Mouse (Mus musculus) embryonic facial prominence, embryonic 10.5 days (tissue): ENCODE data around the gene P4ha2. TPM values are rescaled to one million over a fixed set of nuclear protein-coding genes. Genes with fewer than 3 reads are reported as not detected.

ENCODE experiments used
- DNase-seq: peaks from one replicate; pipeline ENCODE4 v3.0.0-alpha.2; 2017; ENCODE audit warnings: low spot score
- H3K27ac ChIP-seq: fragments of 300-500 bp; sonication (generic); replicated peaks from 2 replicates; pipeline ENCODE4 v1.5.1; 2016; ENCODE audit warnings: mild to moderate bottlenecking
- H3K27me3 ChIP-seq: fragments of 300-500 bp; sonication (generic); replicated peaks from 2 replicates; pipeline ENCODE4 v1.6.1; 2016; ENCODE audit warnings: low read depth, mild to moderate bottlenecking; ENCODE audit not compliant: poor library complexity, severe bottlenecking
- H3K36me3 ChIP-seq: fragments of 300-500 bp; sonication (generic); replicated peaks from 2 replicates; pipeline ENCODE4 v1.6.1; 2016; ENCODE audit warnings: mild to moderate bottlenecking, moderate library complexity
- H3K4me1 ChIP-seq: fragments of 300-500 bp; sonication (generic); 2 replicates; pipeline ENCODE4 v1.6.1; 2016
- H3K4me3 ChIP-seq: fragments of 300-500 bp; sonication (generic); 2 replicates; pipeline ENCODE4 v1.5.1; 2016; ENCODE audit warnings: mild to moderate bottlenecking, moderate library complexity
- H3K9me3 ChIP-seq: fragments of 300-500 bp; sonication (generic); 2 replicates; pipeline ENCODE4 v1.6.1; 2016; ENCODE audit warnings: mild to moderate bottlenecking
- WGBS: fragments of 180-500 bp; shearing (Covaris S2); methylation state at CpG from one replicate; pipeline ENCODE4 v1.1.7; 2016; 5-methylcytosine and 5-hydroxymethylcytosine counted together
- polyA plus RNA-seq: library from polyadenylated mRNA; unstranded; fragments of >200 nt; fragmentation: Nextera tagmentation; extraction: Ambion mirVana; gene quantifications from 2 replicates; pipeline ENCODE4 v1.2.1, GENCODE M21; 2016

P4ha2 gene
- polyA plus RNA-seq, 1 experiment from 2014 or later: 36.8 TPM

DNA sequence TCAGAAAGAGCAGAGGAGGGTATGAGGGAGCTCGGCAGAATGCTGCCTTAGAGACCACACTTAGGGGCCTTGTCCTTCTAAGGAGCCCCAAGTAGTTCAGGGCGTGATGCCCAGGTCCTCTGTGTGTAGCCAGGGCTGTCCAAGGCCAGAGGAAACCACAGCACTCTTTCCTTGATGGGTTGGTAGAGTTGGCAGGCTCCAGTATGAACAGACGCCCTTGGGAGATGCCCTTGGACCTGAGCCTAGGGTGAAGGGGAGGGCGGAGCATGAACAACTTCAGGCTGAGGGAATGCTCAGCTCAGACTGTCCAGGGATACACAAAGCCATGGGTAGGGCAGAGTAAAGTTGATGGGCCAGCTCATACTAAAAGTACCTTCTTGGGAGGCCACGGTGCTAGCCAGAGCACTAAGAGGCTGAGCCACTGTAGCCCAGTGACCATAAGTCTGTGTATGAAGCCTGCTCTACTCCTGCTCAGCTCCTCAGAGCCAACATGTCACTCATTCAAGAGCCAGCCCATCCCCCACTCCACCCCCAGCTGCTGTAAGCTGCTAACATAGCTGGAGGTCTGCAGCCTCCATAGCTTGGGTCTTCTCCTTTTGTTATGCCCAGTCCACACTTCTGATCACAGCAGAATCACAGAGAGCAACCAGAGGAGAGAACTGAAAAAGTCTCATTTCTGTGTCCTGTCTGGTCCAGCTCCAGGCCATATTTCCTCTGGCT, 28.0 kb upstream of the P4ha2 start:
- peaks cover 45% of the 10 kb centered on the region for H3K4me1 ChIP-seq
- H3K4me3 ChIP-seq: no peak overlapping the region
- H3K27me3 ChIP-seq: peaks cover 29% of the 10 kb centered on the region
- no peak for DNase-seq
- H3K36me3 ChIP-seq: no peaks in the 10 kb centered on the region
- H3K9me3 ChIP-seq: no peaks in the 10 kb centered on the region
- no peak overlapping the region for H3K27ac ChIP-seq
- WGBS: 90% methylated on average over 5 of the region's 5 CpGs

DNA sequence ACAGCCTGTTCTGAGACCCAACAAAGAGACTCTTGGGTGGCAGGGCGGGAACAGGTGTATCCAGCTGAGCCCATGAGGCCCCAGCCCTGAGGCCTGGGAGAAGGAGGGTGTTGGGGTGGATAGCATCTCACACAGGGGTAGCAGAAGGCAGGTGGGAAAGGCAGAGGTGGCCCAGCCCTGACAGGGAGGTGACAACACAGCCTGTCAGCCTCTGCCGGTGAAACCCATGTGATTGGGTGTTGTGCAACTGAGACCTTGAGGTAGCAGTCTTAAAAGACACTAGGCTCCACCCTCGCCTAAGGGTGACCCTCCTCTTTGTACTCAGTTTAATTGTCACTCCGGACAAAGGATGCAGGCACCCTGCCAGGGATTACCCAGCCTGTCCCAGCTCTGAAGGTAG, 26.6 kb upstream of the P4ha2 start:
- 42% methylated on average over 4 of the region's 4 CpGs for whole genome bisulfite sequencing
- no peak overlapping the region for H3K27ac ChIP-seq
- peaks cover 31% of the 10 kb centered on the region for H3K4me1 ChIP-seq
- H3K27me3 ChIP-seq: peaks cover 21% of the 10 kb centered on the region
- no peak for DNase-seq
- H3K36me3 ChIP-seq: no peaks in the 10 kb centered on the region
- H3K4me3 ChIP-seq: no peak overlapping the region
- H3K9me3 ChIP-seq: no peaks in the 10 kb centered on the region

DNA sequence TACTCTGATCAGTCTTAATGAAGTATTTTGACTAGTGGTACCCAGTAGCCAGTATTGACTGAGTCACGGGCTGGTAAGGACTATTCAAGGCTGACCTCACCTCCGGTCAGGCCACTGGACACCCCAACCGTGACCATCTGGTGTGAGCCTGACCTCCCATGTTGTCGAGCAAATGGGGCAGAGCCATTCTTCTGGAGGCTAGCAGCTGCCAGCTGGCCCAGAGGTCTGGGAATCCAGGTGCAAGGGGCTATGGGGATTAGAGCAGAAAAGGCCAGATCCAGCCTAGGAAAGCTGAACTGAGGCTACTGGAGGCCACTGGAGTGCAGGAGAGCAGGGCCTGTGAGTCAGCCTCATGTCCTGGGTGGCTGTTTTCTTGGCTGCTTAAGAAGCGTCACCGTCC, 24.5 kb upstream of the P4ha2 start:
- no peak for DNase-seq
- WGBS: 77% methylated on average over 6 of the region's 6 CpGs
- no peaks in the 10 kb centered on the region for H3K9me3 ChIP-seq
- H3K4me1 ChIP-seq: peaks cover 17% of the 10 kb centered on the region; the same call in 1 of the 2 replicates
- no peaks in the 10 kb centered on the region for H3K36me3 ChIP-seq
- peaks cover 9% of the 10 kb centered on the region; the same call in 1 of the 2 replicates for H3K27me3 ChIP-seq
- H3K27ac ChIP-seq: no peak overlapping the region
- H3K4me3 ChIP-seq: no peak overlapping the region

DNA sequence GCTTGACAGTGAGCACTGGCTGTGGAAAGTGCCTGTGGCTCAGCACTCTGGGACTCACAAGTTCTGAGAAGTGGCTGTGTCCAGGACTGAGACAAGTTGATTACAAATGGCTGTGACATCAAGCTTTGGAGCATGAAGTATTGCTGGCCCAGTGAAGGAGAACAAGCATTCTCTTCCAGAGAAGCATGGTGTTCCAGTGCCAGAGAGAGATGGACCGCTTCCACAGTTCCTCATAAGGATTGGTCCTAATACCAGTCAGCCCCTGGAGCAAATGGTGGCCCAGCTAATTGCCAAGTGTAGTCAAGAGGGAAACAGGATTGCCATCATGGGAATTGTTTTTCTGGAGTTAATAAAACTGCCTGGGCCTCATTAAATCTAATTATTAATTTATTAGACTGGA, 23.8 kb upstream of the P4ha2 start:
- 90% methylated on average over 1 of the region's 1 CpGs for WGBS
- Histone ChIP-seq H3K36me3 (no peaks in the 10 kb centered on the region), H3K27ac (no peak overlapping the region)

DNA sequence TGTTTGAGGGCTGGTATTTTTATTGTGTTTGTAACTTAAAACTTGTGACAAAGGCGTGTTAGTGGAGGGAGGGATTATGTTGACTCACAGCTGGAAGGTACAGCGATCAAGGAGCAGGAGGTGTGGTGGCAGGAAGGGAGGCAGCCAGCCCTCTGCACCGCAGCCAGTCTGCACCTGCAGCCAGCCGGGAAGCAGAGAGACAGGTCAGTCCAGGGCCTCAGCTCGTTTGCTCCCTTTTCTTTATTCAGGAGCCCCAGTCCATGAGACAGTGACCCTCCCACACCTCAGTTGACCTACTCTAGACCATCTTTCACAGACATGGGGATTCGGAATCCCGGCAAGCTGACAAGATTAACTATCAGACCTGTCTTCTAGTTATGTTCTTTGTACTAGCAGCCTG, 19.5 kb upstream of the P4ha2 start:
- Histone ChIP-seq H3K4me1 (0 out of 2 replicates have a peak, but pooled peaks cover under 1% of the 10 kb centered on the region), H3K36me3 (no peaks in the 10 kb centered on the region), H3K27ac (no peak overlapping the region), H3K27me3 (no peaks in the 10 kb centered on the region), H3K4me3 (no peak overlapping the region), H3K9me3 (no peaks in the 10 kb centered on the region)
- no peak for DNase-seq
- 39% methylated on average over 7 of the region's 7 CpGs for WGBS

More for the DNA sequence above, 23.8 kb upstream of the P4ha2 start:
- no peak overlapping the region for H3K4me3 ChIP-seq
- 0 out of 2 replicates have a peak, but pooled peaks cover 4% of the 10 kb centered on the region for H3K27me3 ChIP-seq
- no peak for DNase-seq
- no peaks in the 10 kb centered on the region for H3K9me3 ChIP-seq
- peaks cover 17% of the 10 kb centered on the region; the same call in 1 of the 2 replicates for H3K4me1 ChIP-seq

DNA sequence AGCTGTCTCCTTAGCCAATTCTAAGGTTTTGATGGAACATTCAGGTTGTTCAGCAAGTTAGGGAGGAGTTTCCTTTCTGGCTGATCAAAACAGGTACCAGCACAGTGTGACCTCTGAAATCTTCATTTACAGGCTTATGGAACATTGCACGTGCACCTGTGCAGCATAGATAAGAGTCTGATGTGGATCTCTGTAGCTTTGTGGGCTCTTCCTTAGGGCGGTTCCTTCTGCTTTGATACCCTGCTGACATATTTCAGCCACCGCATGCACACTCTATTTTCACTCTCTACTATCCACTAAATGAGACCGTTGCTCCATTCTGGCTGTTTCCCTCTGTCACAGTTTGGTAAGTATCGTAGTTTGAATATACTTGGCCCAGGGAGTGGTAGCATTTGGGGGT, 17.2 kb upstream of the P4ha2 start:
- H3K27me3 ChIP-seq: no peaks in the 10 kb centered on the region
- no peaks in the 10 kb centered on the region for H3K4me1 ChIP-seq
- no peak for DNase-seq
- no peaks in the 10 kb centered on the region for H3K36me3 ChIP-seq
- H3K27ac ChIP-seq: no peak overlapping the region
- no peaks in the 10 kb centered on the region for H3K9me3 ChIP-seq
- WGBS: 95% methylated on average over 5 of the region's 5 CpGs
- H3K4me3 ChIP-seq: no peak overlapping the region

DNA sequence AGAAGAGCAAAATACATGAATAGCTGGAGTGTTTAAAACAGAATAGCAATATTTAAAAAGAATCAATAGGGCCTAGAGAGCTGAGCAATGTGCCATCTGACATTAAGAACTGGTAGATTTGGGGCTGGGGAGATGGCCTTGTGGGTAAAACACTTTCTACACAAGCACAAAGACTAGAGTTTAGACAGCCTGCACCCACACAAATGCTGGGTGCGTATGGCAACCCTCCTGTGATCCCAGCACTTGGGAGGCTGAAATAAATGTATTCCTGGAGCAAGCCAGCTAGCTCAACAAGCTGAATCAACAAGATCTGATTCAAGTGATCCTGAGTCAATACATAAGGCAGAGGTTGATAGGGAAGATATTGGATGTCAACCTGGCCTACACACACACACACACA, 14.9 kb upstream of the P4ha2 start:
- H3K27ac ChIP-seq: no peak overlapping the region
- 96% methylated on average over 1 of the region's 1 CpGs for WGBS
- no peak overlapping the region for H3K4me3 ChIP-seq
- DNase-seq: no peak
- no peaks in the 10 kb centered on the region for H3K36me3 ChIP-seq
- H3K9me3 ChIP-seq: no peaks in the 10 kb centered on the region
- no peaks in the 10 kb centered on the region for H3K4me1 ChIP-seq
- no peaks in the 10 kb centered on the region for H3K27me3 ChIP-seq

DNA sequence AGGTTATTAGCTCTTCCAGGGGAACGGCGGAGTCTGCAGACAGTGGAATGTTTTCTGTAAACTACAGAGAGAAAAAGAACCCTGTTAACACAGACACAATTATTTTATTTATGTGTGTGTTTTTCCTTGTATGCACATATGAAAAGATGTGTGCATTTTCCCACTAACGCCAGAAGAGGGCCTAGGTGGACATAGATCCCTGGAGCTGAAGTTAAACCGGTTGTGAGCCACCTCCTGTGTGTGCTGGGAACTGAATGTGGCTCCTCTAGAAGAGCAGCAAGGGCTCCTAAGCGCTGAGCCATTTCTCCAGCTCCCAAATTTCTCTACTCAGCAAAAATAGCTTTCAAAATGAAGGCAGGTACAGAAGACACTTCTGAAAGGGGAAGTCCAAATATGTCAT, 14.1 kb upstream of the P4ha2 start:
- Histone ChIP-seq H3K4me1 (no peaks in the 10 kb centered on the region), H3K9me3 (no peaks in the 10 kb centered on the region), H3K27me3 (no peaks in the 10 kb centered on the region), H3K27ac (no peak overlapping the region), H3K4me3 (no peak overlapping the region), H3K36me3 (no peaks in the 10 kb centered on the region)
- 62% methylated on average over 5 of the region's 5 CpGs for WGBS
- DNase-seq: no peak

DNA sequence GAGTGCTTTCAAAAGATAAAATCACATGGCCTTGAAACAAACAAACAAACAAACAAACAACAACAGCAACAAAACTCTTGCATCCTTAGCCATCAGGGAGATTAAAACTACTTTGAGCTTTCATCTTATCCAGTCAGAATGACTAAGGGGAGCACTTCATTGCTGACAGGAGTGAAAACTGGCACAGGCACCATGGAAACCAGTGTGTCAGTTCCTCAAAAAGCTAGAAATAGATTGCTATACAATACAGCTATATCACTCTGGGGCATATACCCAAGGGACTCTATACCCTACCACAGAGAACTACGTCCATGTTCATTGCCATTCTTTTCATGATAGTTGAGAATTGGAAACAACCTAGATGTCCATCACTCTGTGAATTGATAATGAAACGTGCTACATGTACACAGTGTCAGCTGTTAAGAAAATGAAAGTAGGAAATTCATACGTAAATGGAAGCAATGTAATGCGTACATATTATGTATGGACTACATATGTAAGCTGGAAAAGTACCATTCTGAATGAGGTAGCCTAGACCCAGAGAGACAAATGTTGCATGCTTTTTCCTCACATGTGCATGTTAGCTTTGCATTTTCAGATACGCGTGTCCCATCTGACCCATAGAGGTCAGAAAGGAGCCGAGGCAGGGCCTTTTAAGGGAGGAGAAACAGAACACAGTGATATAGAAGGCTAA, 11.5 kb upstream of the P4ha2 start:
- Histone ChIP-seq H3K27ac (no peak overlapping the region), H3K27me3 (no peaks in the 10 kb centered on the region), H3K36me3 (no peaks in the 10 kb centered on the region), H3K4me3 (no peak overlapping the region), H3K9me3 (no peaks in the 10 kb centered on the region), H3K4me1 (peaks cover 15% of the 10 kb centered on the region)
- WGBS: 86% methylated on average over 7 of the region's 7 CpGs
- no peak for DNase-seq

DNA sequence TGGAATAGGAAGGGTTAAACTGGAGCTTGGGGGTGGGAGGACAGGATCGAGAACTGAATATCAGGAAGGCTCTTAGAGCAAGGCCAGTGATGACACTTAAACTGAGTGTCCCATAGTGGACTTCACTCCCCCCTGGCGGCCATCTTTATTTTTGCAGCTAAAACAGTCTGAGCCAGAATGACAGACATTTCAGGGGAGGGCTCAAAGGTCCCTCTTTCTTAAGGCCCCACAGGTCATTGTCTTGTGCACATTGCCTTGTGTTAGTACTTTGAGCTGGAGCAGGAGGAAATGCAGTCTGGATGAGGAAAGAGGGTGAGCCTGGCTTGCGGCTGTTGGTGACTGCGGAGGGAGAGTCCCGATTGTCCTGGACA, 11.0 kb upstream of the P4ha2 start:
- no peak overlapping the region for H3K4me3 ChIP-seq
- no peaks in the 10 kb centered on the region for H3K36me3 ChIP-seq
- H3K27ac ChIP-seq: 0 out of 2 replicates have a peak overlapping the region, but pooled peaks have one; percentile 61
- peaks cover 15% of the 10 kb centered on the region for H3K4me1 ChIP-seq
- DNase-seq: peak; percentile 76
- 52% methylated on average over 5 of the region's 5 CpGs for WGBS
- H3K27me3 ChIP-seq: no peaks in the 10 kb centered on the region
- no peaks in the 10 kb centered on the region for H3K9me3 ChIP-seq

DNA sequence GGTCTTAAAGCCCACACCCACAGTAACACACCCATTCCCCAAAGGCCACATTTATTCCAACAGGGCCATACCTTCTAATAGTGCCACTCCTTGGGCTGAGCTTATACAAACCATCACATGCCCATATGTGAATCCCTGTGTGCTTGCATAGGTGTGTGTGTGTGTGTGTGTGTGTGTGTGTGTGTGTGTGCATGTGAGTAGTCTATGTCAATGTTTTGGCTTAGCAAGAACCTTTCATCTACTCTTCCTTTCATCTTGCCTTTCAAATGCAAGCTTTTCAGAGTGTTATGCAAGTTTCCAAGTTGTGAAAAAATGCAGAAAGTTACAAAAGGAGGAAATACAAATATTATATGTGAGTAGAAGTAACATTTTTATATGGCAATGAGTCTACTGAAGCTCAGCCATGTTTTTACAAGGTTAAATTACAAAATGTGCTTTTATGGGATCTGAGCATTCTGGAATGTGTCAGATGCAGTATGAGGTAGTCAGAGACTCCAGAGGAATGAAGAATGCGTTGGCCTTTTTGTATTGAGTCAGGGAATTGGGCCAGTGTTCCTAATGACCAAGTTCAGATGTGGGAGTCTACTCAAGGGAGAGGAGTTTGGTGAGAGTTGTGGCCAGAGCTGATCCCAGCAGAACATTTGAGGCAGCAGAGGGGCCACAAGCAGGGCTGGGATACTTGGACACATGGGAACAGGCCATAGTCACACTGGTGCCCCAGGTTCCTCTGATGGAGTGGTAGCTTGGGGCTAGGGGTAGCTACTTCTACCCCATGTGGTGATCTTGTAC, 9.6 kb upstream of the P4ha2 start:
- H3K9me3 ChIP-seq: no peaks in the 10 kb centered on the region
- peaks cover 15% of the 10 kb centered on the region for H3K4me1 ChIP-seq
- DNase-seq: no peak
- H3K27me3 ChIP-seq: no peaks in the 10 kb centered on the region
- H3K36me3 ChIP-seq: no peaks in the 10 kb centered on the region
- H3K27ac ChIP-seq: no peak overlapping the region
- no peak overlapping the region for H3K4me3 ChIP-seq
- 90% methylated on average over 1 of the region's 1 CpGs for WGBS

DNA sequence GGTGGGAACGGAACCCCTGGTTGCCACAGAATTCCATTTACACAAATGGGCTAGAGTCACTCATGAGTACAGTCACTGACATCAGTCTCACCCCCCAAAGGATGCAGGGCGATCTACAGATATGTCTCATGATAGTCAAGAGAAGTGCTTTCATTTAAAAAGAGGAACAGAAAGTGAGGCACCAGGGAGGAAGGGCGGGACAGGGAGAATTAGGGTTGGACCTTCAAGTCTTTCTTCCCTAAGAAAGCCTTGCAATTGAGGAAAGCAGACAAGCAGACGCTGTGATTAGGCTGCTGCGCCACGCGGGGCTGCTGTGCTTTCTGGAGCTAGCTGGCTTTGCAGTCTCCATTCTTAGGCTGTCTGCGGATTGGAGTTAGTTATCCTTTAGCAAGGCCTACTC, 8.2 kb upstream of the P4ha2 start:
- H3K4me3 ChIP-seq: no peak overlapping the region
- 59% methylated on average over 8 of the region's 8 CpGs for WGBS
- H3K4me1 ChIP-seq: peaks cover 15% of the 10 kb centered on the region
- no peaks in the 10 kb centered on the region for H3K9me3 ChIP-seq
- H3K36me3 ChIP-seq: no peaks in the 10 kb centered on the region
- H3K27ac ChIP-seq: no peak overlapping the region
- no peaks in the 10 kb centered on the region for H3K27me3 ChIP-seq
- no peak for DNase-seq
